Mouse (Mus musculus) cortical plate, adult 2 months (tissue): ENCODE results near the gene Thrb. TPM values are rescaled to one million over a fixed set of nuclear protein-coding genes. Genes with fewer than 3 reads are reported as not detected.

Source experiments
- H3K27ac ChIP-seq: fragments of 200-500 bp; 2 replicates; pipeline ENCODE4 v1.5.1; 2012; ENCODE audit warnings: low read length, control low read depth, inconsistent platforms; ENCODE audit not compliant: insufficient read depth
- H3K4me1 ChIP-seq: fragments of 200-500 bp; 2 replicates; pipeline ENCODE4 v1.6.1; 2011; ENCODE audit warnings: low read length; ENCODE audit not compliant: control insufficient read depth, insufficient read depth
- H3K4me3 ChIP-seq: fragments of 200-500 bp; 2 replicates; pipeline ENCODE4 v1.5.1; 2011; ENCODE audit warnings: mild to moderate bottlenecking, low read length, control low read depth; ENCODE audit not compliant: insufficient read depth
- CTCF ChIP-seq: fragments of 200-500 bp; IDR thresholded peaks from 2 replicates; pipeline ENCODE4 v1.5.1; 2011; ENCODE audit warnings: mild to moderate bottlenecking, control low read depth, low read length; ENCODE audit not compliant: insufficient read depth; ENCODE audit errors: extremely low read depth
- POLR2A ChIP-seq: fragments of 200-500 bp; IDR thresholded peaks from 2 replicates; pipeline ENCODE4 v1.6.1; 2011; ENCODE audit warnings: mild to moderate bottlenecking, low read length, control low read depth; ENCODE audit not compliant: insufficient read depth; ENCODE audit errors: extremely low read depth
- polyA plus RNA-seq: library from polyadenylated mRNA; depleted of rRNA; stranded (reverse); fragments of >200 nt; gene quantifications from 2 replicates; pipeline ENCODE4 v1.2.3, GENCODE M21; 2012

The Thrb gene
- polyA plus RNA-seq, 1 experiment = 27.3 TPM

DNA sequence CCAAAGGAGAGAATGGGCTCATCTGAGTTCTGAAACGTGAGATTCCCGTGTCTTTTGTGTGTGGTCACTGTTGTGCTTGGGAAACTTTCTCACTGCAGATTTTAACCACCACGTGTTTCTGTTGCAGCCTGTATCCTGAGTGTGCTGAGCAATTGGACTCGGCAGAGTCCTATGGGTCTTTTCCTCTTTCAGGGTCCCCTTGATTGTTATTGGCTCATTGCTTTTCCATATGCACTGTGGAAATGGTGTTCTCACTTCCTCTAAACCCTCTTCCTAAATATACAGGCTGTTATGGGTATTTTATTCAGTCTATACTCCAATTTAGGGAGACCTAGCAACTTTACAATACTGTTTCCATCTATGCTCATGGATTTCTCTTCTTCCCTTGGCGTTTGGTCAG is 152.4 kb downstream of the Thrb start:
- Histone ChIP-seq H3K27ac (no peak overlapping the region), H3K4me1 (peaks cover 2% of the 10 kb centered on the region; the same call in 1 of the 2 replicates), H3K4me3 (no peak overlapping the region)
- no peak for TF ChIP-seq CTCF
- TF ChIP-seq POLR2A = no peak

DNA sequence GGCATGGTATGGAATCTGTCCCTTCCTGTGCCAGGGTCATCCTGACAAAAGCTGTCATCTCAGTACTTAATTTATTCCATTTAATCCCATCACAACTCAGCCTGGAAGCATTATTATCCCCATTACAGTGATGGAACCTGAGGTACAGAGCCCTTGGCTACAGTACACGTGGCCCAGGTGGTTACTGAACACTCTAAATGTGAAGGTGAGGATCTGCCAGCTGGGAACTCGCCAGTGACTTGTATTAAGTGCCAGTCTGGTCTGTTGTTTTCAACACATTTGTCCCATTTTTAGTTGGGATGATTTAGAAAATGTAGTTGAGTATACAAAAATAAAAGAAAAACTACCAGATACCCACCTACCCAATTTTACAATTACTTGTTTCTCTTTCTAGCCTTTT is 155.0 kb downstream of the Thrb start:
- H3K4me1 ChIP-seq = peaks cover 4% of the 10 kb centered on the region; the same call in 1 of the 2 replicates
- no peak overlapping the region for H3K27ac ChIP-seq
- H3K4me3 ChIP-seq = no peak overlapping the region
- no peak for TF ChIP-seq POLR2A

DNA sequence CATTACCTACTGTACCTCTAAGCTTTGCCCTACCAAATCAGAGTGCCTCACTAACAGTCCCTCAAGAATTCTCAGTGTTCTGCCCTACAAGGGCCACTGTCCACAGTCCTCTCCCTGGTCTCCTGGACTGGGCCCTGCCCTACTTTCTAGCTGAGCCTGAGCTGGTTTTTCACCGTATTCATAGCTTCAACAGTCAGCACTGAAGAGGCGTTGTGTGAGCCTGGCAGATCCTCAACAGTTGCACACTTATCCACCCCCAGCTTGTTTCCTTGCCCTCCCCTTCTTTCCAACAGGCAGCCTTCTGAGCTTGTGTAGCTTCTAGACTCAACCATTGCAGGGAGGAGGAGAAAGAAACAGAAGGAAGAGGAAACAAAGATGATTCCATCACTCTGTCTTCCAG is 158.0 kb downstream of the Thrb start:
- Histone ChIP-seq H3K4me3 (no peak overlapping the region), H3K27ac (no peak overlapping the region), H3K4me1 (peaks cover 4% of the 10 kb centered on the region; the same call in 1 of the 2 replicates)
- TF ChIP-seq CTCF (no peak), POLR2A (no peak)

DNA sequence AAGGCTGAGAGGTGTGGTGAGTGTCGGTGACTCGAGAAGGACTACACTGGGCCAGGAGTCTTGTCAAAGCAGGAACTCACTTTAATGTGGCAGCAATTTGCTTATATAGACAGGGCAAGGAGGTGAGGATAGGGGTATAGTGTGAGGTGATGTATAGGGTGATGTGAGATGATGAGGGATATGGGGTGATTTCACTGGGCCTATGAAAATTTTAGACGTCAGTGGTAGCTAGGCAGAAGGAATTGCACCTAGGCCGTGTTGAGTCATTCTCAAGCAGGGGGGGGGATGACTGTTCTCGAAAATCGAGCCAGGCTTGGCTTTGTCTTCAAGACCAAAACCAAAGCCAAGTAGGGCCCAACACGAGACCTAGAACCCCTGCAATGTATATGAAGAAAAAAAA is 162.7 kb downstream of the Thrb start:
- no peak overlapping the region for H3K4me3 ChIP-seq
- TF ChIP-seq POLR2A (no peak), CTCF (no peak)
- H3K27ac ChIP-seq = no peak overlapping the region
- H3K4me1 ChIP-seq = peaks cover 2% of the 10 kb centered on the region; the same call in 1 of the 2 replicates

DNA sequence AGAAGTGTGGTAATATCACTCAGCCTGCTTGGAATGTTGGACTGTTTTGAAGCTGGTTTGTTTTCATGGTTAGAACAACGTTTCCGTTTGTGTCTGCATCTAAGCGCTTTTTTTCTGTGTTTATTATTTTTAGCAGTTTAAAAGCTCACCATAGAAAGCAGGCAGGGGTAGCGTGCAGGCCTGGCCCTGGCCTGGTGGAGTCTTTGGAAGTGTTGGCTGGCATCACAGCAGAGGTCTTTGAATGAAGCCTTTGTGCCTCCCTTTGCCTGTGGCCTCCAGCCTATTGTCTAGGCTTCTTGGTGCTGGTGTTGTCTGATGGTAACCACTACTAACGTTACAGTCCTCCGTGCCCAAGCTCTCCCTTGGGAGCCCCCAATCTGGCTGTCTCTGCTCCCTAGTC is 167.3 kb downstream of the Thrb start:
- TF ChIP-seq POLR2A (no peak), CTCF (no peak)
- no peak overlapping the region for H3K27ac ChIP-seq
- H3K4me3 ChIP-seq = no peak overlapping the region
- H3K4me1 ChIP-seq = peaks cover 3% of the 10 kb centered on the region

DNA sequence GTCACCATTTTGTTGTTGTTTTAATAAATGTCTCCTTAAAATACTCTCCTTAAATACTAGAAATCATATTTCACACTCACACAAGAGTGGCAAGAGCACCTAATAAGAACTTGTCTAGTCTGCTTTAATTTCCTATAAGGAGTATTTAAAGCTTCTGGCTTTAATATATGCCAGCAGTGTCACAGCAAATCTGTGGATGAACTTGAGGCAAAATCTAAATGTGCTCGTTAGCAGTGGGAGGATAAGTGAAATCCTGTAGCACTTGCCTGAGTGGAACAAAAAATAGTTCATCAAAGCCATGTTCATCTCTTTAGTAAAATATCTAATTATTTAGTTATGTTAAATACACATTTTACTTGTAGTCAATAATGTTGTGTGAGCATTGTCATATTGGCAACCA is 175.7 kb downstream of the Thrb start:
- Histone ChIP-seq H3K4me3 (no peak overlapping the region), H3K4me1 (peaks cover 3% of the 10 kb centered on the region), H3K27ac (no peak overlapping the region)
- TF ChIP-seq CTCF (no peak), POLR2A (no peak)

DNA sequence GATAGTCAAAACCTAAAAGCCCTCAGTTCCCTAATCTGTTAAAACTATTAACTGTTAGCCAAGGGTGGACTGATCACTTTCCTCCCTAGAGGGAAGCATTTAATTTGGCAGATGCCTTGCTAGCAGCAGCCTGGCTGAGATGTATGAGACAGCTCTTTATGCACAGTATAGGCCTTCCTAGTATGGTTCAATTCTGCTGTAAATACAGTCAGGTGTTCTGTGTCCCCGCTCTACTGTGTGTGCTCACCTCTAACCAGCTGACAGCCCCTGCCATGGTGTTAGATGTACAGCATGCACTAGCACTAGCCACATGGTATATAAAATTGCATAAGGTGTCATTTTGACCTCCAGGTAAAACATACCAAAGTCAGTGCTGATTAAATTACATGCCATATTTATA is 176.7 kb downstream of the Thrb start:
- no peak for TF ChIP-seq POLR2A
- no peak for TF ChIP-seq CTCF
- Histone ChIP-seq H3K4me3 (no peak overlapping the region), H3K27ac (no peak overlapping the region), H3K4me1 (peaks cover 3% of the 10 kb centered on the region; the same call in 1 of the 2 replicates)

DNA sequence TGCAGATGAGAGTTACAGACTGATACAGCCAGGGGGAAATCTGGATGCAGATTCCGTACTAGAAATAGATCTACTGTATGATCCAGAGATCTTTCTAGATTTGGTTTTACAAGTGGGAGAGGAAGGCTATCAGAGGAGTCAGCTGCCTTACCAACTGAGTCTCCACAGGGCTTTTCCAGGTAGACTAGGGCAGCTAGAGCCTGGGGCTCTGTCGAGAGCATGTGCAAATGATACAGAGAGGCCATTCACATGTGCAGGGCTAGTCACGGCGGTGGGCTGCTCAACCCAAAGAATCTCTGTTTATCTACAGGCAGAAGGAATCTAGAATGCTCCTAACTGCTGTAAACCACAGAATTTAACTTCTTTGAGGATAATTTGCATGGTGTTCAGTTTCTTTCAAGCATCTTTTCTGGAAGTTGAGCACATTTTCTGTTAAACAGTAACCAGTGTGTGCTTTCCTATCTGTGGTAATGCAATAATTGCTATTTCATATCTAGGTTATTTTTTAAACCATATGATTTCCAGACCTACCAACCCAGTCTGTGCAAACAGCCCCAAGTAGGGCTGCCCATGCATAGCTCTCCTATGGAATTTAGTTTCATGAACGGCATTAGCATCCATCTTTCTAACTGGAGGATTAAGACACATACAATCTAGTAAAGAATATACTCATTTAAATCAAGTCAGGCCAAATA is 185.1 kb downstream of the Thrb start:
- H3K27ac ChIP-seq = no peak overlapping the region
- no peak overlapping the region for H3K4me3 ChIP-seq
- TF ChIP-seq POLR2A (no peak), CTCF (no peak)
- no peaks in the 10 kb centered on the region; the same call in 1 of the 2 replicates for H3K4me1 ChIP-seq

DNA sequence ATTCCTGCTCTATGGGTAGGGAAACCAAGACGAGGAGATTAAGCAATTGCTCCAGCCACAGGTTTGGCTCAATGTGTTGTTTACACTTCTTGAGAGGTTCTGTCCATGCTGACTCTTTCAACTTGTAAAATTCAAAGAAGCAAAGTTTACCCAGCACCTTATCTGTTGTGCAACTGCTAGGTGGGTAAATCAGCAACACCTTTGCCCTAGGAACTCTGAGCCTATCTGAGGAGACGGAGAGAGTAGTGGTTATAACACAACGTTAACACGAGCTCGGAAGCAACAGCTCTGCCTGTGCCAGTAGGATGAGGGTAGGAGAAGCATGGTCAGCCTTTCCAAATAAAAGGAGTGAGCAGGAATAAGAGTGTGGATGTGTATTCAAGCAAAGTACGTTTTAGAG is 185.8 kb downstream of the Thrb start:
- no peak overlapping the region for H3K27ac ChIP-seq
- TF ChIP-seq CTCF = no peak
- no peak for TF ChIP-seq POLR2A
- H3K4me3 ChIP-seq = no peak overlapping the region
- H3K4me1 ChIP-seq = no peaks in the 10 kb centered on the region; the same call in 1 of the 2 replicates

DNA sequence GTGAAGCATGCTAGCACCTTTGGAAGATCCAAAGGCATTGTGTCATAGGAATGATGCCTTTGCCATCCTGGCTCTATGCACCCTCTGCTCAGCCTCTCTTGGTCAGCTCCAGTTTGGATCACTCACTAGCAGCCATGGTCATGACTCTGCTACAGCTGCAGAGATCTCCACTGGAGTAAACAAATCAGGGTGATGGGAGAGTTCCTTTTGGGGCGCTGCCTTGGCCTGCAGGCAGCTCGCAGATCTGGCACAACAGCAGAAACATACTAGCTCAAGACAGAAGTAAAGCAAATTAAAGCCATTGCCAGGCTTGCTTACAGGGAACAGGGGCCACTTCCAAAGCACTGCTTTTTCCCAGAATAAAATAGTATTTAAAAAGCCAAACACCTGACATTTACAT is 186.6 kb downstream of the Thrb start:
- Histone ChIP-seq H3K27ac (no peak overlapping the region), H3K4me3 (no peak overlapping the region), H3K4me1 (no peaks in the 10 kb centered on the region; the same call in 1 of the 2 replicates)
- TF ChIP-seq CTCF = no peak
- TF ChIP-seq POLR2A = no peak

DNA sequence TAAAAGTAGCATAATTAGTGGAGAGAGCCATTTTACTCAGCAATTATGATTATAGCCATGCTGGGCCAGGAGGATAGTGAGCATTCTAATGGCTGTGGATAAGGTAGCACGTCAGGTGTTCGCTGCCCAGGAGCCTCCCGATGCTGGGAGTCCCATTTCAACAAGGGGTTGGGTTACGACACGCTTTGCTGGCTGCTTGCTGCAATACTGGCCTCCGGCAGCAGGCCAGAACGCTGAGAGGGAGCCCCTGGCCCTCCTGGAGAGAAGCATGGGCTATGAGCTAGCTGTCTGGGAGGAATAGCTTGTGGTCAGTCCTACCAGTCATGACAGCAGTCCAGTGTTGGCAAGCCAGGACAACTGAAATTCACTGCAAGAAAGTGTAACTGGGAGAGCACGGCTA is 187.2 kb downstream of the Thrb start:
- H3K27ac ChIP-seq = no peak overlapping the region
- H3K4me3 ChIP-seq = no peak overlapping the region
- TF ChIP-seq POLR2A (no peak), CTCF (no peak)
- no peaks in the 10 kb centered on the region; the same call in 1 of the 2 replicates for H3K4me1 ChIP-seq
